Mouse (Mus musculus): Measurements from ENCODE around the gene Stx5a.

The Stx5a gene

DNA sequence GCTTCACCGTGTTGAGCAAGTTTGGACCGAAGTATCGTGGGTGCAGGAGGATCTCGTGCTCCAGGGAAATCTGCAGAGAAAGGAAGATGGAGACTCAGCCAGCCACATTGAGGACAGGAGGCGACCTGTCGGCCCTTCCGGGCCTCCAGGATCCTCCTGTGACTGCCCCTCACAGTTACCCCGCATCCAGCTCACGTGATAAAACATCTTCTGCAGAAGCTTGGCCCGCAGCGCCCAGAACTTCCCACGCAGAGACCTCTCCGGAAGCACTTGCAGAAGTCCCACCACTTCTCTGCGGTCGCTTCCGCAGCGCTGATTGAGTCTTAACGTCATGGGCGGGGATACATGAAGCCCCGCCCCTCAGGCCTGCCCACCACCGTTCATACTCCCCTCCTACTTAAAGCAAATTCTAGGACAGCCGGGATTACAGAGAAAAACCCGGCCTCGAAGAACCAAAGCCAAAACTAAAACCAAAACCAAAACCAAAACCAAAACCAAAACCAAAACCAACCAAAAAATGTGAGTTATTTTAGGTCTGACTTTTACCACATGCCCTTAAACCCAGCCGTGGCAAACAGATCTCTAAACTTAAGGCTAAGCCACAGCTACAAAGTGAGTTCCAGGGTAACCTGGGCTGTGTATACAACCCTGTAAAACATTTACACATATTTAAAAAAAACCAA lies 57.2 kb downstream of the Stx5a start, which contains the start of gene Polr2g:
Gene Polr2g (minus strand): TSS at position 314 of the 683 bp plus-strand sequence.
- DNase-seq (ENCODE audit: low spot score in 2 of 2), result peak; percentile 76 to 89

- no peak for DNase-seq (ENCODE audit: low spot score in 2 of 2)
Observed at GRCm38 (mm10) chr19:8798947-8799315, 57.7 kb downstream of the Stx5a start.

GRCm38 (mm10) chr19:8802130-8802821 lies 61.1 kb downstream of the Stx5a start, which contains the start of gene Zbtb3:
Gene Zbtb3, plus strand, starts transcription at chr19:8802555.
- peak; percentile 81 to 94 for DNase-seq (ENCODE audit: low spot score in 2 of 2)

GRCm38 (mm10) chr19:8803204-8803780 lies 62.1 kb downstream of the Stx5a start:
- DNase-seq (ENCODE audit: low spot score in 2 of 2), result no peak

DNA sequence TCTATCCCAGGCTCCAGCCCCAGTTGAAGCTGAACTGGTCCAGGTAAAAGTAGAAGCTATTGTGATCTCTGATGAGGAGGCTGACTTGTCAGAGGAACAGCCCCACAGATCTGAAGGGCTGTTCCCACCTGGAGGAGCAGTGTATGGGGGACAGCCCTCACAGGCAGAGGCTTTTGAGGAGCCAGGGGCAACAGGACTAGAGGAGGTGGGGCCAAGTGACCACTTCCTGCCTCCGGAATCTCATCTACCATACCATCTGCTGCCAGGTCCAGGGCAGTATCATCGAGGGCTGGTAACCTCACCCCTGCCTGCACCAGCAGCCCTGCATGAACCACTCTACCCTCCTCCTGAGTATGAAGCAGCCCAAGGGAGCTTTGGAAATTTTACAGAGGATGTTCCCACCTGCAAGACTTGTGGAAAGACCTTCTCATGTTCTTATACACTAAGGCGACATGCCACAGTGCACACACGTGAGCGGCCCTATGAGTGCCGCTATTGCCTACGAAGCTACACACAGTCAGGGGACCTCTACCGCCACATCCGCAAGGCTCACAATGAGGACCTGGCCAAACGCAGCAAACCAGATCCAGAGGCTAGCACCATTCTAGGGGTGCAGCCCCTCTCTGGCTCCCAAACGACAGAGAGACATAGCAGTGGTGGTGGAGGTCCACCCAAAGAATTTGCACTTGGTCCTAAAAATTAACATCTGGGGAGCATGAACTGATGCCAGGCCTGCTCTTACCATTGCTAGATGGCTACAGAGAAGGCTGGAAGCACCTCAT lies 62.9 kb downstream of the Stx5a start:
- DNase-seq (ENCODE audit: low spot score in 2 of 2), result no peak

All from spleen, postnatal 10 days (tissue).